Mouse (Mus musculus) liver, postnatal 0 days (tissue): ENCODE results near the gene Hprt.

Experiments
- CTCF ChIP-seq: sonication (generic); IDR thresholded peaks from 2 replicates; pipeline ENCODE4 v1.5.1; 2016; ENCODE audit warnings: antibody characterized with exemption, low read depth
- EP300 ChIP-seq: IDR thresholded peaks from 2 replicates; pipeline ENCODE4 v1.6.1; 2016; ENCODE audit warnings: antibody characterized with exemption, low read depth, mild to moderate bottlenecking

- no peak for TF ChIP-seq CTCF
- no peak for TF ChIP-seq EP300
Measured at GRCm38 (mm10) chrX:53045187-53045903, 57.4 kb downstream of the Hprt start.
